Mouse (Mus musculus) retina, adult 2 months (tissue): ENCODE results near the gene B4galt1.
A peak's percentile ranks its signal among the peaks of the same experiment; 100 is the strongest.

Experiments used
- DNase-seq: peaks from one replicate; pipeline ENCODE4 v3.0.0-alpha.2; 2012; ENCODE audit warnings: low read depth, low spot score

The B4galt1 gene

DNA sequence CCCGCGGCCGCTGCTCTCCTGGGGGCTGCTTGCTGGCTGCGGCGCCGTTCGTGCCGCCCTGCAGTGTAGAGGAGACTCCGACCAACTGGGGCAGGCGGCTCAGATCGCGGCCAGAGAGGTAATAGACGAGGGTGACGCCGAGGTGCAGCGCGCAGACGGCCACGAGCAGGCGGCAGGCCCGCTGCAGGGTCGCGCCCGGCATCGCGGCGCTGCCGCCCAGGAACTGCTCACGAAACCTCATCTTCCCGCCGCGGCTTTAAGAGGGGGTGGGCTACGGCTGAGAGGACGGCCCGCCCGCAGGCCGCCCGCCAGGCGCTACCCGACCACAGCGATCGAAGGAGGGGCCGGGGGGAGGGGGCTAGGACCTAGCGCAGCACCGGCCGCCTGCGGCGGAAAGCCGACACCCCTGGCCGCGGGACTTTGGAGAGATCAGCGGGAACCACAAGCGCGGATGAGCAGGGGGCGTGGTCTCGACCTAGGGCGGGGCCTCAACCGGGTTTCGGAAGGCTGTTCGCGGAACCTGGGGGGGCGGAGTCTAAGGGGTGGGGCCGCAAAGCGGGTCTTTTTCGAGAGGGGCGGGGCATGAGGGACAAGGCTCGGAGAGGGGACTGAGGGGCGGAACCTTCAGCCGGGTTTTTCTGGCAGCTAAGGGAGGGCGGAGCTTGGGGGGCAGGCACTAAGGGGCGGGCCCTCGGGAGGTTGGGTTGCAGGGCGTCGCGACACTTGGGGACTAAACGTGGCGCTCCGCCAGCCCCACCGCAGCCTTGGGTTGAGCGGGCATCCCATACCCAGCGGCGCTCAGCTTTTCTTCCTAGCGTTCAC is at the start of gene B4galt1:
TSS of gene B4galt1 (minus strand) at position 441 of the 822 bp plus-strand sequence.
- peak; percentile 95 for DNase-seq

DNA sequence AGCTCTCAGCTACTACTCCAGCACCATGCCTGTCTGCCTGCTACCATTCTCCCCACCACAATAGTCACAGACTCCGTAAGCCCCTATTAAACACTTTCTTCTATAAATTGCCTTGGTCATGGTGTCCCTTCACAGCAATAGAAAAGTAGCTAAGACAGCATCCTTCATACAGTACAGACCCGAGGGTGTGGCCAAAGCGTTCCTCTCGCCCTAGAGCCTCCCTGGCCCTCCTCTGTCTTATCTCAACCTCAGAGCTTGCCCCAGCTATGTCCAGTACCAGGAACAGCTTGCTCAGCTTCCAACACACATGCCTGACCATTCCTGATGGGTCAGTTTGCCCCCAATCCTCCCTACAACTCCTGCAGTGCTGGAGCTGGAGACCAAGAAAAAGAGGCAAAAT is 46.8 kb upstream of the B4galt1 start:
- no peak for DNase-seq

- no peak for DNase-seq
Observed at GRCm38 (mm10) chr4:40900071-40900470, 46.3 kb upstream of the B4galt1 start.

- DNase-seq, result no peak
Observed at GRCm38 (mm10) chr4:40899264-40899663, 45.5 kb upstream of the B4galt1 start.

DNA sequence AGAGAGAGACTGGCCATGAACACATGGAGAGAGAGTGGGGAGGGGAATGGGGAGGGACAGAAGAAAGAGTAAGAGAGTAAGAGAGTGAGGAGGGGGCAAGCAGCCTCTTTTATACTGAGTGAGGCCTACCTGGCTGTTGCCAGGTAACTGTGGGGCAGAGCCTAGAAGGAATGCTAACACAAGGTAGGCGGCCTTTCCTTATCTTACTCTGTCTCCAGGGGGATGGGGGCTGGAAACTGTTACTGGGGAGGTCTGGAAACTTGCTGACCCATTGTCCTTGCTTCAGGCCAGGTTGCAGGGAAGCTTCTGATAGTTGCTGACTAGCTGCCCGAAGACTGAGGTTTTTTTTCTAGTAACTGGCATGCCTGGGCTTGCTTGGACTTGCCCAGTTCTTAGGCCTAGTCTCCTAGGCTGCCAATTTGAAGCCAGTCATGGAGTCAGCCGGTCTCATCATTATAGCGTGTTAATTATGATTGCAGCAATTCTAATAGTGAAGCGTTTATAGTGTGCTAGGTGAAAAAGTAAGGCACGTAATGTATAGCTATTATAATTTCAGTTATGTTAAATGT is 44.8 kb upstream of the B4galt1 start:
- DNase-seq, result no peak

DNA sequence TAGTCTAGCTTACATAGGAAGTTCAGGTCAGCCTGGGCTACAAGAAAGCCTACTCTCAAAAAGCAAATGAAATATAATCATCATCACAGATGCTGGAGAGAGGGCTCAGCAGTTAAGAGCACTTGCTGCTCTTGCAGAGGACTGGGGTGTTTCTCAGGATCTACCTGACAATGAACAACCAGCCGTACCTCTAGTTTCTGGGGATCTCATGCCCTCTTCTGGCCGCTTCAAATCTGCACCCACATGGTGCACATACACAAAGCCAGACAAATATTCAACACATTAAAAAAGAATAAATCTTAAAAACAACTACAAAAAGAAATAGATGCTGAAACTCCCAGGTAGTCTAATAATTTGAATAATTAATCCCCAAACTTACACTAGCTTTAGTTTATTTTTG is 41.8 kb upstream of the B4galt1 start:
- no peak for DNase-seq

DNA sequence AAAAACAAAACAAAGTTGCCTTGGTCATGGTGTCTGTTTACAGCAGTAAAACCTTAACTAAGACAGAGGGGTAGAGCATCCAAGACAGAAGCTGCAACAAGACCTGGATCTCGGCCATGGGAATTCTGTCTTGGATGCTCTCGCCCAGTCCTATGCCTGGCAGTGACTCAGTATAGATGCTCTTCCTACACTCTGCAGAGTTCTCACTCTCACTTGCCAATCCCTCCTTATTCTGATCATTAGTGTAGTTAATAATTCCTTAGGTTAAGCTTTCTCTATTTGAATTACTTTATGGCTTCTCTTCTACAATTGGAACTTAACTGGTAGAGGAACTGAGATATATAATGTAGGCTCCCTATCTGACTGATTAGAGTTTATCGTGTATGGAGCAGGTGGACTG is 41.3 kb upstream of the B4galt1 start:
- DNase-seq, result no peak

DNA sequence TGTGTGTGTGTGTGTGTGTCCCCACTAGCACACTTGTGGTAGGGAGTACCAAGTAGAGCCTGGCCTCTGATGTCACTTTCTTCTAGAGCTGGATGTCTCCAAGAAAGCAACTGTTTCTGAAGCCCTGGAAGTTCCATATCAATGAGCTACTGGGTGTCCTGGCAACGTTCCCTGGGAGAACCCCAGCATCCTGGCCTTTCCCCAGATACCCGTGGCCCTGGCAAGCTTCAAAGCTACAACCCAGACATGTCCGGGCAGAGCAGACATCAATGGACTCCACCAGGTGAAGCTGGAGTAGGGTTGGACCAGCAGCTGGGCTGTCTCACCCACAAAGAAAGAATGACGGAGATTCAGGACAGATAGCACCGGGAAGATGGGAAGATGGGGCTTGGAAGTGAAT is 37.4 kb upstream of the B4galt1 start:
- DNase-seq, result no peak

- no peak for DNase-seq
Observed at GRCm38 (mm10) chr4:40889983-40890382, 36.2 kb upstream of the B4galt1 start.

GRCm38 (mm10) chr4:40889252-40889651 is 35.4 kb upstream of the B4galt1 start:
- no peak for DNase-seq

GRCm38 (mm10) chr4:40888839-40889238 is 35.0 kb upstream of the B4galt1 start:
- no peak for DNase-seq

DNA sequence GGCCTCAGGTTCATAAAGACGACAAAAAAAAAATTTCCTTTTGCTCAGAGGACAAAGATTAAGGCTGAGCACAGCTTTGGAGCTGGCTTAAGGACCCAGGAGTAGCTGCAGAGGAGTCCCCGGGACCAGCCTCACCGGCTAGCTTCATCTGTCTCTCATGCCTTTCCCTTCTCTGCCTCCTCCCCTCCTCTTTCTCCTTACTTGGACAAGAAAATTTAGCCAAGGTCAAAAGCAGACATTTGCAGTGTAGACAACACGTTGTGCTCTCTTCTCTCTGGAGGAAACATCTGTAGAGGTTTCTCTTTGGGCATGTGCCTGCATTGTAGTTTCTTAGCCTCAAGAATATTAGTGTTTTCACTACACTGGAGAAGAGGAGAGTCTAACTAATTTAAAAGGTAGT is 32.1 kb upstream of the B4galt1 start:
- DNase-seq, result no peak

GRCm38 (mm10) chr4:40885166-40885525 is 31.3 kb upstream of the B4galt1 start:
- no peak for DNase-seq

GRCm38 (mm10) chr4:40884282-40885165 is 30.7 kb upstream of the B4galt1 start:
- no peak for DNase-seq

- DNase-seq, result no peak
Observed at GRCm38 (mm10) chr4:40883200-40883599, 29.4 kb upstream of the B4galt1 start.

- no peak for DNase-seq
Observed at GRCm38 (mm10) chr4:40877528-40877927, 23.7 kb upstream of the B4galt1 start.

DNA sequence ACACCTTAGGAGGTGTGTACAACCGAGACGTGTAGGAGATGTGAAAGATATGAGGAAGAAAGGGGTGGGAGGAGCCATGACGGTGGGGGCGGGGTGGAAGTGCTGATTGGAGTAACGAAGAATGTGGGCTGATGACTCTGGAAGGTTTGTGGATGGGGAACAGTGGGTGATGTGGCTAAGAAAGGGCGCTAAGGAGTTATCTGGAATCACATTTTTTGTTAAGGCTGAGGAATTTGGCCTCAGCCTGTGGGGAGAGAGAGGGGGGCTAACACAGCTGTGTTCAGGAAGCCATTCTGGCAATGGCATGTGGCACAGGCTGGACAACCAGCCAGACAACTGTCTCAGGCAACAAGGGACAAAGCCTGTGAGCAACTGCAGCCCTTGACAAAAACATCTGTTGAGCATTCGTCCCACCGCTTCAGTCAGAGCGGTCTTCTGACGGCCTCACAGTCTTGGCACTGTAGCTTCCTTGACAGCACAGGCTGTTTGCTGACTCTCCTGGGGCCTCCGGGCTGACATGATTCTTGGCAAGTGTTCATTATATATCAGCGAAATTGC is 23.1 kb upstream of the B4galt1 start:
- DNase-seq, result no peak

DNA sequence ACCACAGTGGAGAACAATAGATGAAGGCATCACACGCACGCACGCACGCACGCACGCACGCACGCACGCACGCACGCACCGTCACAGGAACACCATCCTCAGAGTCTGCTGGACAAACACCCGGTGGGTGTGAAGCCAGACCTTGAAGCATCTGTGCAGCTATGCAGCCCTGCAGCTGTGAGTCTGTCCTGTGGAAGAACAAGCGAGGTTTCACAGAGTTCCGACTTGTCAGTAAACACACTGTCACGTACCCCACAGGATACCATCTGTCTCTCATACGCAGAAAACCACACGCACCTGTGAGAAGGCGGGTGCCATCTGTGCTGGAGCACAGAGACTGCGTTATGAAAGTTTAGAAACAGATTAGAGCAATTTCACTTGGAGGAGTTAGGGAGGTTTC is 22.0 kb upstream of the B4galt1 start:
- DNase-seq, result no peak

DNA sequence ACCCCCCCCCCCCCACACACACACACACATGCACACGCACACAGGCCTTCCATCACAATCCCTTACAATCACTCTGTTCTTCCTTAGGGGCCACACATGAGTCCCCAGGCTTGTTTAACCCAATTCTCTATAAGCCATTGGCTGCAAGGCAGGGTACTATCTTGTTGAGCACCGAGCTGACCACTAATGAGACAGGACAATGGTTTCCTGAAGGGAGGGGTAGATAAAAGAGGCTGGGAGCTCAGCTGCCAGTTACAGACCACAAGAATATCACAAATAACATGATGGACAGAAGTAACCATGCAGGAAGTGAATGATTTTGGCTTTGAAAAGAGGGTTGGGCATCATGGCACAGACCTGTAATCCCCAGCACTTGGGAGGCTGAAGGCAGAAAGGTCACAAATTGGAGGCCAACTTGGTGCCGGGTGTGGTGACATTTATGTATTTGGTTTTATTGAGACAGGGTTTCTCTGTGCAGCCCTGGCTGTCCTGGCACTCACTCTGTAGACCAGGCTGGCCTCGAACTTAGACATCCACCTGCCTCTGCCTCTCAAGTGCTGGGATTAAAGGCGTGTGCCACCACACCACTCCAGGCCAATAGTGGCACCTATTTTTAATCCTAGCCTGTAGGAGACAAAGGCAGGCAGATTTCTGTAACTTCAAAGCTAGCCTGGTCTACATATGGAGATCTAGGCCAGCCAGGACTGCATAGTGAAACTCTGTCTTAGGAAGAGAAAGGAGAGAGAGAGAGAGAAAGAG is 21.2 kb upstream of the B4galt1 start:
- DNase-seq, result no peak

- DNase-seq, result no peak
Observed at GRCm38 (mm10) chr4:40874151-40874600, 20.4 kb upstream of the B4galt1 start.

- no peak for DNase-seq
Observed at GRCm38 (mm10) chr4:40873320-40873719, 19.5 kb upstream of the B4galt1 start.
